Mouse (Mus musculus) megakaryocyte, adult 5-6 weeks (primary cell): ENCODE data around the gene Cpn1. TPM values are rescaled to one million over a fixed set of nuclear protein-coding genes. Genes with fewer than 3 reads are reported as not detected.
A peak's percentile ranks its signal among the peaks of the same experiment; 100 is the strongest.

ENCODE experiments used
- ATAC-seq: 2 replicates; pipeline ENCODE4 v1.8.0; 2016; ENCODE audit warnings: mild to moderate bottlenecking, inconsistent platforms; ENCODE audit not compliant: poor library complexity, severe bottlenecking
- total RNA-seq, 2 experiments: library from RNA; stranded (forward) in 1 of 2; stranded (reverse) in 1 of 2; fragments of 153-499, 151-499 nt in 1 of 2; fragments of 221-1000, 200-1000 nt in 1 of 2; gene quantifications; 2 replicates each; pipeline versions ENCODE4 v1.2.3 to v1.2.4; 2015 to 2017

Gene Cpn1
- total RNA-seq, 2 experiments from 2014 or later: 0.77 TPM; not detected in 1

- ATAC-seq: no peak
These were observed 73.4 kb downstream of the Cpn1 start for GRCm38 (mm10) chr19:43912775-43913486.

GRCm38 (mm10) chr19:43906492-43906891, 79.9 kb downstream of the Cpn1 start:
- ATAC-seq: peak; percentile 66

Other genes with a start within 250 kb of the Cpn1 start
- 29.8 and 37.1 TPM in 2 replicates for gene Cutc, start 233.6 kb downstream of the Cpn1 start, total RNA-seq (2015)
- gene Cutc, start 233.6 kb downstream of the Cpn1 start, total RNA-seq (2017): 19.2 and 29.5 TPM in 2 replicates
- gene Cox15, start 233.6 kb downstream of the Cpn1 start, total RNA-seq (2015): 9.0 and 10.6 TPM in 2 replicates
- gene Cox15, start 233.6 kb downstream of the Cpn1 start, total RNA-seq (2017): 8.7 and 19.2 TPM in 2 replicates
- 2.8 and 3.9 TPM in 2 replicates for gene Abcc2, start 204.4 kb downstream of the Cpn1 start, total RNA-seq (2015)
- gene Abcc2, start 204.4 kb downstream of the Cpn1 start, total RNA-seq (2017): 3.3 and 6.1 TPM in 2 replicates
- gene Dnmbp, start 46.4 kb downstream of the Cpn1 start, total RNA-seq (2015): 5.4 and 7.2 TPM in 2 replicates
- 9.7 and 11.1 TPM in 2 replicates for gene Dnmbp, start 46.4 kb downstream of the Cpn1 start, total RNA-seq (2017)
- gene Cyp2c23, start 42.7 kb upstream of the Cpn1 start, total RNA-seq (2015): not detected in 2 replicates
- not detected in 2 replicates for gene Cyp2c23, start 42.7 kb upstream of the Cpn1 start, total RNA-seq (2017)
- gene Erlin1, start 83.2 kb upstream of the Cpn1 start, total RNA-seq (2015): 84.7 and 84.8 TPM in 2 replicates
- 59.4 and 67.0 TPM in 2 replicates for gene Erlin1, start 83.2 kb upstream of the Cpn1 start, total RNA-seq (2017)
- 48.1 and 59.7 TPM in 2 replicates for gene Chuk, start 120.9 kb upstream of the Cpn1 start, total RNA-seq (2015)
- 70.6 and 82.9 TPM in 2 replicates for gene Chuk, start 120.9 kb upstream of the Cpn1 start, total RNA-seq (2017)
- 16.8 and 17.0 TPM in 2 replicates for gene Cwf19l1, start 149.3 kb upstream of the Cpn1 start, total RNA-seq (2015)
- gene Cwf19l1, start 149.3 kb upstream of the Cpn1 start, total RNA-seq (2017): 19.0 and 30.9 TPM in 2 replicates
- 145 and 151 TPM in 2 replicates for gene Bloc1s2, start 159.9 kb upstream of the Cpn1 start, total RNA-seq (2015)
- 55.1 and 81.9 TPM in 2 replicates for gene Bloc1s2, start 159.9 kb upstream of the Cpn1 start, total RNA-seq (2017)
- not detected in 2 replicates for gene Pkd2l1, start 205.9 kb upstream of the Cpn1 start, total RNA-seq (2015)
- gene Pkd2l1, start 205.9 kb upstream of the Cpn1 start, total RNA-seq (2017): not detected in 2 replicates
- gene Scd3, start 216.7 kb upstream of the Cpn1 start, total RNA-seq (2015): not detected in 2 replicates
- gene Scd3, start 216.7 kb upstream of the Cpn1 start, total RNA-seq (2017): 0.04 TPM in 1 of 2 replicates, not detected in the other